Mouse (Mus musculus): ENCODE results near the gene Unc13d.

Gene Unc13d

DNA sequence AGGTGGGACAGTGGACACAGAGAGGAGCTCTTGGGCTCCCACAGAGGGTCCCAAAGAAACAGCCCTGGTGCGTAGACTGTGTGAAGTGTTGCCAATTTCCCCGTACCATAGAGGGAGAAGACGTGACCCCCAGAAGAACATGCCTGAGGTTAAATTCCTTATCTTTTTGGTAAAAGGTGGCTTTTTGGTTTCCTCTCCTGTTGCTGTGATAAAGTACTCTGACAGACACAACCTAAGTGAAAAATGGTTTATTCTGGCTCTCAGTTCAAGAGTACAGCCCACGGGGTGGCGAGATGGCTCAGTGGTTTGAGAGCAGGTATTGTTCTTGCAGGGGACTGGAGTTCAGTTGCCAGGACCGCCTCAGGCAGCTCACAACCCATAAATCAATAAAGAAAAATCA, 21.7 kb upstream of the Unc13d start:
- 86% methylated on average over 6 of the region's 6 CpGs for WGBS

DNA sequence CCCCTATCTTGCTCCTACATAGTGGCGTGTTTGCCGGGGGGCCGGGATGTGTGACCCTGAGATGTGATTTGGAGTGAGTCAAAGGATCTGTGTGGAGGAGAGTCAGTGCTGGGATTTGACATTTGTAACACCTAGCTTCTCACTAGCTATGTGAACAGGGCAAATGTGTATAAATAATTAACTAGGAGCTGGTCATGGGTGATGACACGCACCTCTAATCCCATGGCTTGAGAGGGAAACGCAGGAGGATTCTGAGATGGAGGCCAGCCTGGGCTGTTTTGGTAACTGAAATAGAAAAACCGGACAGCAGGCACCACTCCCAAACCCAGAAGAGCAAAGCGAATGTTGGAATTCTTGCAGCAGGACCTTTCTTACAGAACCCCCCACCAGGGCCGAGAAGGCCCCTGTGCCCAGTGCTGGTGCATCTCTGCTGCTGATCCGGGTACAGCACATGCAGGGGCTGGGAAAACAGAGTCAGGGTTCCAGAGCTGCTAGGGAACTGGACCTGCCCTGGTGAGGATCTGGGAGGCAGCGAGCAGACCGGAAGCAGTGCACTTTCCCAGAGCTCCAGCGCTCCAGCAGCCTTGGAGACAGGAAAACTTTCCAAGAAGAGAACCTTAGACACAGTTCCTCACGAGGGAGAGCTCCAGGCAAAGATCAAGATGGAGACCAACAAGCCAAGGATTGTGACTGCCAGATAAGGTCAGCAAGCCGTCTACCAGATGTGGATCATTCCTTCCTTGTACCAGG, 21.1 kb upstream of the Unc13d start:
- WGBS = 76% methylated on average over 14 of the region's 14 CpGs

DNA sequence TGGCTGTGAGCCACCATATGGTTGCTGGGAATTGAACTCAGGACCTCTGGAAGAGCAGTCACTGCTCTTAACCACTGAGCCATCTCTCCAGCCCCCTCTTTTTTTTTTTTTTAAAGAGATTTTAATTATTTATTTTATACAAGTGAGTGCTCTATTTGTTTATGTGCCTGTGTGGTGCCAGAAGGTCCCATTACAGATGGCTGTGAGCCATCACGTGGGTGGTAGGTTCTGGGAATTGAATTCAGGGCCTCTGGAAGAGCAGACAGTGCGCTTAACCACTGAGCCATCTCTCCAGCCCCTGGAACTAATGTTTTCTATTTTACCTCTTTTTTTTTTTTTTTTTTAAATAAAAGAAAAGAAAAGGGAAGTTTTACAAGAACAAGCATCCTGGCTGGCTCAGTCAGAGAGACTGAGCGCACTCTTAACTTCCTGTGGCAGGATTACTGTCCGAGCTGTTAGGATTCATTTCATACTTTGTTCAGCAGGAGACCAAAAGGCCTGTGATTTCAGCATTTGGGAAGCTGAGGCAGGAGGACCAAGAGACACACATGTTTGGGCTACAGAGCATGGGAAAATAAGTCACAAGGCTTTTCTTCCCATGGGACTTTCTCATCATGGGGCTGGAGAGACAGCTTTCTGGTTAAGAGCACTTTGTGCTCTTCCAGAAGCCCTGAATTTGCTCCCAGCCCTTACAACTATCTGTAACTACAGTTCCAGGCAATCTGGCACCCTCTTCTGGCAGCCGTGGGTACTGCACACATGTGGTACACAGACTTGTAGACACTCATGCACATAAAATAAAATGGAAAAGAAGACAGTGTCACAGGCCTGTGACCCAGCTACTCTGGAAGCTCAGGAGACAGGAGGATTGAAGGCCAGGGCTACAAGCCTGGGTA, 18.7 kb upstream of the Unc13d start:
- 80% methylated on average over 5 of the region's 5 CpGs for WGBS

DNA sequence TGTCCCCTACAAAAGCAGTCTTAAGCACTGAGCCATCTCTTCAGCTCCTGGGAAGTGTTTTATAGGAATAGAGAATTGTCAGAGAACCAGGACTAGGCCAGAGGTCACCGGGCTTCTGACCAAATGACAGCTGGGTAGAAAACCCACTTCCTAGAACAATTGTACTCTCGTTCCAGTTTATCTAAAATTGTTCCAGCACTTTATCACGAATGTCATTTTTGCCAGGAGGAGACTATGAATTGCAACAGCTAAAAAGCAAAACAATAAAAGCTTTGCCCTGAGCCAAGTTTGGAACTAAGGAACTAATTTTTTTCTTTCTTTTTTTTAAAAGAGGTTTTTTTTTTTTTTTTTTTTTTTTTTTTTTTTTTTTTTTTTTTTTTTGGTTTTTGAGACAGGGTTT, 17.8 kb upstream of the Unc13d start:
- whole genome bisulfite sequencing = 56% methylated on average over 3 of the region's 3 CpGs

DNA sequence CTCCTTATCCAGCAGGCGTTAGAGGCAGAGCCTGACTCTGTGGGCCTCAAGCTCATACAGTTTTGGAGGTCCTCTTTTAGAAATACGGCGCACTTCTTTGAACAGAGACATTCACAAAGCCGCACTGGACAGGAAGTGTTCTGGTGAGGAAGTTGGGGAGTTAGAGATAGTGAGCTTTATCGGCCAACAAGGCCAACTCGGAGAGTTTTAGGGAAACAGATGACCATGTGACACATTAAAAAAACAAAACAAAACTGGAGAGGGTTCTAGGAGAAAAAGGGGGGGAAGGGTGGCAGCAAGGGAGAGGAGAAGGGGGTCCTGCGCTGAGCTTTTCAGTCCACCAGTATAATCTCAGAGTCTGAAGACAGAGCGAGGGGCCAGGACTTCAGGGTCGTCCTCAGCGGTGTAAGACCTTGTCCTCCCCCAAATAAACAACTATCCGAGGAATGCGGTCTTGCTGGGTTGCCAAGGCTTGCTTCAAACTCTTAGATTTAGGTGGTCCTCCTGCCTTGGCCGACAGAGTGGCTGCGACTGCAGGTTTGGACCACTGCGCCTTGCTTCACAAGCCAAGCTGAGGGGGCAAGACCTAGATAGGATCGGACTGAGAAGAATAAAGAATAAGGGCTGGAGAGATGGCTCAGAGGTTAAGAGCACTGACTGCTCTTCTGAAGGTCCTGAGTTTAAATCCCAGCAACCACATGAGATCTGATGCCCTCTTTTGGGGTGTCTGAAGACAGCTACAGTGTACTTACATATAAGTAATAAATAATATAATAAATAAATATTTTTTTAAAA, 16.2 kb upstream of the Unc13d start:
- WGBS = 68% methylated on average over 16 of the region's 16 CpGs

DNA sequence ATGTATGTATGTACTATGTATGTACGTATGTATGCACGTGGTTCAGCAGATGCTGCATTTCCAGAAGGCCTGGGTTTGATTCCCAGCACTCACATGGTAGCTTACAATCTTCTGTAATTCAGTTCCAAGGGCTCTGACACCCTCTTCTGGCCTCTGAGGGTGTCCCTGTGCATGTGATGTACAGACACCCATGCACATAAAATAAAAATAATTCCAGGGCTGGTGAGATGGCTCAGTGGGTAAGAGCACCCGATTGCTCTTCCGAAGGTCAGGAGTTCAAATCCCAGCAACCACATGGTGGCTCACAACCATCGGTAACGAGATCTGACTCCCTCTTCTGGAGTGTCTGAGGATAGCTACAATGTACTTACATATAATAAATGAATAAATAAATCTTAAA, 15.2 kb upstream of the Unc13d start:
- WGBS = 95% methylated on average over 6 of the region's 6 CpGs

DNA sequence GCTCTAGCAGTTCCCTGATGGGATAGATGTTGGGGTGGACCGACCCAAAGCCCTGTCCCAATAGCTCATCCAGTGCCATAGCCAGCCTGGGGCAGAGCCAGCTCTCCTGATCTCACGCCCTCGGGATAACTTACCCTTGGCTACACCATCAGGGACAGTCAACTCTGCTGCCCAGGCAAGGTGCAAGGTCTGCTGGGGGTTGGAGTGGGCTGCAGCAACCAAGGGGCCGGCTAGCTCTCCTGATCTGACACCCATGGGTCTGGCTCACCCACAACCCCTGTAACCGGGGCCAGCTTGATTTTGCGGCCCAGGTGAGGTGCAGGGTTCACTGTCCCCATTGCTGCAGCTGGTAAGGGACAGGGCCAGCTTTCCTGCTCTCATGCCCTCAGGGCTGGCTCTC, 13.8 kb upstream of the Unc13d start:
- WGBS = 84% methylated on average over 6 of the region's 6 CpGs

DNA sequence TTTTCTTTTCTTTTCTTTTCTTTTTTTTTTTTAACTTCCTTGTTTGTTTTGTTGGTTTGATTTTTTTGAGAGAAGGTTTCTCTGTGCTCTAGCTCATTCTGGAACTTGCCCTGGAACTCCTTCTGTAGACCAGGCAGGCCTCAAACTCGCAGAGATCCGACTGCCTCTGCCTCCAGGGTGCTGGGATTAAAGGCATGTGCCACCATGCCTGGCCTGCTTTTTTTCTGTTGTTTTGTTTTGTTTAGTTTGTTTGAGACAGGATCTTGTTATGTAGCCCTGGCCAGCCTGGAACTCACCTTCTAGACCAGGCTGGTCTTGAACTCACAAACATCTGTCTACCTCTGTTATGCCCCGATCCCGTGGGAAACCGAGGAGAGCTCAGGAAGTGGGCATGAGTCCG, 11.8 kb upstream of the Unc13d start:
- WGBS = 92% methylated on average over 6 of the region's 6 CpGs

DNA sequence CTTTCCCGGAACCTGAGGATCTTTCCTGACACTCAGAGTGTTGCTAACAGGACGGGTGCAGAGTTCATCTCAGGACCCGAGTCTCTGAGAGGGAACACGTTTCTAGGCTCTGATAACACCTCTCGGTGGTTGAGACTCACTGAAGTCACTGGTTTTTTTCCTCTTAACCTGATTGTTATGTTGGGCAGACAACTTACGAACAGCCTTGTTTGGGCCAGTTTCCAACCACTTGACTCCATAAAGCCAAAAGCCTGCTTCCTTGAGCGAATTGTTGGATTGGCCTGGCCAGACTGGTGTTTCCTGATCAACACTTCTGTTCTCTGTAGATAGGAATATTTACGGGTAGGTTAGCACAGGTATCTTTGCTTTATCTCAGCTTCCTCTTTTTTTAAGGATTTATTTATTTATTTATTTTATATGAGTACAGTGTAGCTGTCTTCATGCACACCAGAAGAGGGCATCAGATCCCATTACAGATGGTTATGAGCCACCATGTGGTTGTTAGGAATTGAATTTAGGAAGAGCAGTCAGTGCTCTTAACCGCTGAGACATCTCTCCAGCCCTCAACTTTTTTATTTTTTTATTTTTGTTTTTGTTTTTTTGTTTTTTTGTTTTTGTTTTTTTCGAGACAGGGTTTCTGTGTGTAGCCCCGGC, 11.1 kb upstream of the Unc13d start:
- 80% methylated on average over 11 of the region's 11 CpGs for WGBS

DNA sequence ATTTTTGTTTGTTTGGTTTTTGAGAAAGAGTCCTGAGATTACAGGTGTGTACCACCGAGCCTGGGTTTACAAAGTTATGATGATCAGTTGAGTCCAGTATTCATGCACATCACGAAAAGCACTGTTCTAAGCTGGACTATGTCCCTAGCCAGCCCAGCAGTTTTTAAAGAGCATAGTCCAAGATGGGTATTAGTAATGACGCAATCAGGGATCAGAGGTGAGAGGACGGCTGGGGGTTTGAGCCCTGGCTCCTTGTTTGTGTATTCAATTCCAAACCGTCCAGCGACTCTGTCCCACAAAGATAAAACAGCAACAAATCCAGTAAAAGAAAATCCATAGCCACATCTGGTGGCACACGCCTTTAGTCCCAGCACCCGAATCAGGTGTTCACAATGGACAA, 10.4 kb upstream of the Unc13d start:
- 77% methylated on average over 8 of the region's 8 CpGs for WGBS

DNA sequence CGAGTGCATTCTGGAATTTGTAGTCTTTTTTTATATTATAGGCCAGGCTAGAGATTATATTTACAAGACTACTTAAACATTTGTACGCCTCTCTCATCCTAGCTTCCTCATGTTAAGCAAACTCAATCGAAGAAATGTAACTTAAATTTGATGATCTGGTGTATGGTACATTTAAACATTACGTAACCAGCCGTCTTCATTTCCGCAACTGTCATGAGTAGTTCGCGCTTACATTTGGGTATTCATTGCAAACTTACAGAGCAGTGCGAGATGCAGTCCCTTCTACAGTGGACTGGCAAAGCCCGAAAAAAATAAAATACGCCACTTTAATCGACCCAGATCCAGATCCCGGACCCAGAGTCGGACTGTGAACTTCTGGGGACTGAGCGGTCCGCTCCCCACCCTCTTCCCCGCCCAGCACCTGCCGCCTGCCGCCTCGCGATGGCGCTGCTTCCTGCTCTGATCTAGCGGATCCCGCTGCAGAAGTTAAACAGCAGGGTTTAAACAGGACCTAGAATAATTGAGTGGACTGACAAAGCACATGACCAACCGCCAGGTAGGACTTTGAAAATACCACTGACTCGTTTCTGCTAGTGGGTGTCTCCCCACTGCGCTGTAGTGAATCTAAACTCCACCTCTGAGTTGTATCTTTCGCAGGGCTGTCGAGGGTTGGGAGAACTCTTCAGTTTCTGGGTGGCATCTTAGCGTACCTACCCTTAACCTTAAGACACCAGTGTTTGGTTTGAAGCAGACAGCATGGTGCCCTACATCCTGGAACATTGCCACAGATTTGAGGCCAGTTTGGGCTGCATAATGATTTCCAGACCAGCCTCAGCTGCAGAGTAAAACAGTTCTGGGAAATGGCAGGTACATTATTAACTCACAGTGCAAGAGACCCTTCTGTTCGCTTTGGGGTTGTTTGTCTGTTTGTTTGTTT, 9.7 kb upstream of the Unc13d start:
- WGBS = 3% methylated on average over 31 of the region's 31 CpGs

DNA sequence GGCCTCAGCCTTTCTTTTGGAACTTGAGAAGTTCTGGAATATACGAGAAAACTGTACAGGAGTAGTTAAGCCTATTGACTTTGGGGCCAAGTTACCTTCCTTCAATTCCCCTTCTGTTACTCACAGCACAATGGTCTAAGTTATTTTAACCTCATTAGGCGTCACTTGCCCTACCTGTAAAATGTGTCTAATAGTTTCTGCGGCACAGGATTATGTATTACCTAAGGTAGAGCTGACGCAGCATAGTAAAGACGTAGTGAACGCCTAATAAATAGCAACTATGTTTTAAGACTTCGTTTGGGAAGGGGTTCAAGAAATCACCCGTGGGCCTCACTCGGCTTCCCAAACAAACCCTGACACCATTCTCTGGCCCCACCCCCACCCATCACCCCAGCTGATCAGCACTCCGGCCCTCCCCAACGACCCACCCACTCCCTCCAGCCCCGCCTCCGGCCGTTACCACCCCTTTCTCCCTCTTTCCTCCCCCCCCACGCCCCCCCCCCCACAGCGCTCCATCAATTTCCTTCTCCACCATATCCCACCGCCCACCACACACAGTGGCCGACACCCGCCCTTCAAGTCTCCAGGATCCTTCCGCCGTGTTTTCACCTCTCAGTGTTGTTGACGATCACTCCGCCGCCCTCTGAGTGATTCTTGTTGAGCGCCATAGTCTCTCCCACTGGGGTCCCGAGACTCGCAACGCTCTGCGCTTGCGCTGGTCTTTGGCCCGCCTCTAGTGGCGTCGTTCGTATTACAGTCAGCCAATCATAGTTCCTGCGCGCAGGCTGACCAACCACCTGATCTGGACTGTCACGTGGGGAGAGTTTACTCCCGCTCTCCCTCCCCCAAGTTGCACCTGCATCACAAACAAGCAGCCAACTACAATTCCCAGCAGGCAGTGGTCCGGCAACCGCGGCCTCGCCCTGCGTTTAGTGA, 8.8 kb upstream of the Unc13d start, which contains the start of gene Wbp2:
TSS of gene Wbp2 (minus strand) at position 738 of the 936 bp plus-strand sequence.
- WGBS = 2% methylated on average over 40 of the region's 43 CpGs

DNA sequence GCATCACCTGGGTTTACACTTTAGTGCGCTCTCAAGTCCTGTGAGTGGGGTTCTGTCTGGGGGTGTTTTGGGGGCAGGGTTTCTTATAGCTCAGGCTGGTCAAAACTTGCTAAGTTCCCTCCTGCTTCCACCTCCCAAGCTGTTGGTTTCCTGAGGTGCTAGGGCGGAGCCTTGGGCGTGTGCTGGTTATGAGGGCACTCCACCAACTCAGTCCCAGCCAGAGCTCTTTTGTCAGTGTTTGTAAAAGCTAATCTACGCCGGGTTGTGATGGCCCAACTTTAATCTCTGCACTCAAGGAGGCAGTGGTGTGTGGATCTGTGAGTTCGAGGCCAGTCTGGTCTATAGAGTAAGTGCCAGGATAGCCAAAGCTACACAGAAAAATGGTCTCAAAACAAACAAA, 6.4 kb upstream of the Unc13d start:
- 85% methylated on average over 6 of the region's 6 CpGs for WGBS

DNA sequence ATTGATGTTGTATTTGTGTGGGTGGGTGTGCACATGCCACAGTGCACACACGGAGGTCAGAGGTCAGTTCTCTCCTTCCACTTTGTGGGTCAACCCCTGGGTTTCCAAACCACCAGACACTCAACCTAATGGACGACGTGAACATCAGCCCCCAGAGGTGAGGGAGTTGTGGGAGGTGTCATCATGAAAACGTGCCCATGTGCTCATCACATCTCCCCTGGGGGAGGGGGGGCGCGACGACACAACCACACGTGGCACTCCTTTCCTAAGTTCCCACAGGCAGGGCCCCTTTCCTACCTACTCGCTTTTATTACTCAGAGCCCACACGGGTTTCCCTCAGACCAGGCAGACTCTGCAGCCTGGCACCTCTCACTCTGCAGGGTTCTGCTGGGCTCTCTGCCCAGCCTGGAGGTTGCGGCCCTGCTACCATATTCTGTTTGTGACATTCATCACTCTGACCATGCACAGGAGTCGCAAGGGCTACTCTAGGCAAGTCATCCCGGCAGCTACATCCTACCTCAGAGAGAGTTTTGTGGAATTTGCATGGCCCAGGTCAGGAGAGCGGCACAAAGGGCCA, 5.4 kb upstream of the Unc13d start:
- WGBS = 75% methylated on average over 14 of the region's 14 CpGs

DNA sequence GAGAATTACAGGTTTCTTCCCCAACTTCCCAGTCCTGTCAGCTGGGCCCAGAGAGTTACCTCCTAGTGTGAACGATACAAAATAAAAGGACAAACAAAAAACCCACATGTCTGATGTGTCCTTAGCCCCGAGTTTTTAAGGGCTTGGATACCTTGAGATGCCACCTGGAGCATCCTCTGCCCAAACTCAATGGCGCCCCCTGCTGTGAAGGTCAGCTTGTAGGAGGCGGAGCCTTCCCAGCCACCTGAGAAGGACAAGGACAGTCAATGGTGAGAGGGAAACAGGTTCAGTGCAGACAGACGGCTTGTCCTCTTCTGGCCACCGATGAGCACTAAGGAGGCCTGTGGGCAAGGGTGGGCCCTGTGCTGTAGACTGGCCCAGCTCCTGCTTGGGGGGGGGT, 3.3 kb upstream of the Unc13d start:
- 66% methylated on average over 6 of the region's 6 CpGs for WGBS

DNA sequence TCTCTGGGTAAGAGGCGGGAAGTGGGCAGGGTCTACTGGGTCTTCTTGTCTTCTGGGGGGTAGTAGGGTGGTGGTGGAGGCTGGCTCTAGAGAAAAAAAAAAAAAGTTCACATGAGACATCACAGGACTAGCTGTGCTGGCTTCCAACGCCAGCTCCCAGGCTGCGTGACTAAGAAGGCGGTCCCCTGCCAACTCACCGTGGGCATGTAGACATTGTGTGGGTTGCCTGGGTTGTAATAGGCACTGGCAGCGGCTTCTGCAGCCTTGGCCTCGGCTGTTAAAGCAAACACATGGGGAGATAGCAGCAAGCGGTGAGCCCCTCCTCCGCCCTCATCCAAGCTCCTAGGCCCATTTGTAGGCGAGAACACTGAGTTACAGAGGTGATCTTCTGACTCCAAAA, 1.8 kb upstream of the Unc13d start:
- 49% methylated on average over 10 of the region's 10 CpGs for WGBS

DNA sequence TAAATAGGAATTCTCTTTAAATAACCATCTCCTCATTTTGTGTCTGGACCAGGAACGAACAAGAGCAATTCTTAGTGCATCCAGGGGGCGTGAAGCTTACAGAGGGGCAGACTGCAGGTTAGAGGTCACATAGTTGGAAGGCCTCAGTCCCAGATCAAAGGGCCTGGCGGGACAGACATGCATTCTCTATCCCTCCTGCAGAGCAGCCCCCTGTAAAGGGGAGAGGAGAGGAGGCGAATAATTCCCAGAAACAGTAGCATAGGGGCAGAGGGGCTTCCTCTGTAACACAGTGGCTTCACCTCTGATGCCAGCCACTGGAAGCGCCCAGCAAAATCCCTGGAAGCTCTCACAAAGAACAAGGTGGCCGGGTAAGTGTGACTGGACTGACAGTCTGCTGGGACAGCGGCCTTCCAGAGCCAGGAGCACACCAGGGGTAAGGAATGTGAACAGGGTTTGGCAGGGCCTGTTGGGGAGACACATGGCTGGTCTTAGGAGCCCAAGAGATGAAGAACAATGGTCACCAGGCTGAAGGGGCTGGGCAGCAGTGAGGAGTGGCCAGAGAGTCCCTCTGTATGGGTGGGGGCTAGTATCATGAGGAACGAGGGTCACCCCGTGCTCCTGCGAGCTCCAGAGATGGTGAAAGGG, 1.0 kb upstream of the Unc13d start:
- WGBS = 62% methylated on average over 10 of the region's 10 CpGs

DNA sequence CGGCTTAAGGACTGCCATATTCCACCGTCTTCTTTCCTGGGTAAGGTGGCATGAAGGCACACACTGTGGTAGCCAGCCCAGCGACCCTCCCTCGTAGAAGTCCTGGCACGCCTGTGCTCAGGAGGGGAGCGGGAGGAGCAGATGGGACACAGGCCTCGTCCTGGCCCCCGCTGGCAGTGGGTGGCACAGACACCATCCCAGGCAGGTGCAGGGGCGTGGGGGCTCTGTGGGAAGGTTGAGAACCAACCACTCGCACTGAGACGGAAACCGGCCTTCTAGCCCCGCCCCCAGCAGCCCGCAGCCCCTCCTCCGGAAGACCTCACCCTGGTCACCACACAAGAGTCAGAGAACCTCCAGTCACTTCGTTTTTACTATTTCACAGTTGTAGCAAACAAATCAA, 460 bp upstream of the Unc13d start:
- 17% methylated on average over 16 of the region's 16 CpGs for WGBS

DNA sequence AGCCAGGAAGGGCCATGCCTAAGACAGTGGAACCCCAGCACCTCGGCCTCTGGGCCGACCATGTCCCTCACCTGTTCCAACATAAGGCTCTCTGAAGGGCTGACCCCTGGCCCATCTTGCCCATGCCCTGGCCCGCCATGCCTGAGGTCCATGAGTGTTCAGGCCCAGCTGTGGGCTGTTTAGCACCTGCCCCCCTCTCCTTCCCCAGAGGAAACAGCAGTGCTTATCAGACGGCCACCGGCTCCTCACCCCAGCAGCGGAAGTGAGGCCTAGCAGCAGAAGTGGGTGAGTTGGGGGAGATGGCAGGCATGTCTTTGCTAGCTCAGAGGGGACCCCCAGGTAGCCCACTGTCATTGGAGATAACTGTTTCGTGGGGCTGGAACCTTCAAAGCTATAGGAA, 925 bp downstream of the Unc13d start:
- 86% methylated on average over 7 of the region's 7 CpGs for WGBS
